ENCODE assay signal across 24 mouse cellular contexts in genomic region chr5:150829499-150829898, GRCm38 (mm10).
"Had no signal": no experiment of that assay in that cellular context is flagged by ENCODE, and none has a peak within 500 bp of the region (broad histone marks: within the 10 kb centered on the region; RNA-seq: fewer than 3 reads in every experiment).

No protein-coding gene starts in this region.

- DNase-seq: kidney, postnatal 25 days; layer of hippocampus, adult 9-11 months; liver; lung, adult 18-20 months; lung, postnatal 10 days; lung, postnatal 36 days; retina, postnatal 1 day; right cerebral cortex, postnatal 25 days; spleen, adult 18-20 months; thymus, postnatal 25 days had no signal

- H3K4me3 ChIP-seq: layer of hippocampus, adult 2 months; limb, embryonic 10.5 days; limb, embryonic 13.5 days; liver, embryonic 12.5 days; liver, embryonic 15.5 days; lung, embryonic 15.5 days; megakaryocyte, embryonic 14.5 days; midbrain, embryonic 10.5 days; midbrain, embryonic 13.5 days; myocyte; neural tube, embryonic 13.5 days; stomach, embryonic 15.5 days had no signal

- H3K9me3 ChIP-seq: limb, embryonic 10.5 days; liver, embryonic 12.5 days; liver, embryonic 15.5 days; neural tube, embryonic 13.5 days; stomach, embryonic 15.5 days had no signal

- H3K4me1 ChIP-seq: limb, embryonic 10.5 days; limb, embryonic 13.5 days; liver, embryonic 12.5 days; lung, embryonic 15.5 days; megakaryocyte, embryonic 14.5 days; neural tube, embryonic 13.5 days; stomach, embryonic 15.5 days had no signal

- H3K27ac ChIP-seq: kidney, postnatal 0 days; layer of hippocampus, adult 2 months; limb, embryonic 10.5 days; limb, embryonic 13.5 days; liver, embryonic 12.5 days; liver, embryonic 15.5 days; lung, embryonic 15.5 days; midbrain, embryonic 10.5 days; neural tube, embryonic 13.5 days; stomach, embryonic 15.5 days had no signal

- H3K36me3 ChIP-seq: limb, embryonic 10.5 days; liver, embryonic 12.5 days; liver, embryonic 15.5 days; lung, embryonic 15.5 days; midbrain, embryonic 10.5 days; midbrain, embryonic 13.5 days; stomach, embryonic 15.5 days had no signal

- H3K9ac ChIP-seq: limb, embryonic 13.5 days; liver, embryonic 12.5 days; liver, embryonic 15.5 days; lung, embryonic 15.5 days; midbrain, embryonic 13.5 days; neural tube, embryonic 13.5 days; stomach, embryonic 15.5 days had no signal

- ATAC-seq: liver, embryonic 12.5 days; midbrain, embryonic 13.5 days; midbrain, embryonic 16.5 days had no signal

- H3K27me3 ChIP-seq: limb, embryonic 13.5 days; liver, embryonic 12.5 days; liver, embryonic 15.5 days; lung, embryonic 15.5 days; megakaryocyte, embryonic 14.5 days; midbrain, embryonic 13.5 days; neural tube, embryonic 13.5 days; stomach, embryonic 15.5 days had no signal

- H3K4me2 ChIP-seq: limb, embryonic 13.5 days; liver, embryonic 12.5 days; liver, embryonic 15.5 days; lung, embryonic 15.5 days; midbrain, embryonic 13.5 days; neural tube, embryonic 13.5 days; stomach, embryonic 15.5 days had no signal
